Mouse (Mus musculus): Measurements from ENCODE around the gene Erv3. TPM values are rescaled to one million over a fixed set of nuclear protein-coding genes. Genes with fewer than 3 reads are reported as not detected.
"Not testable (repeated sequence)": the region's sequence is repeated elsewhere in the genome, so short reads cannot be mapped to it uniquely, and the experiment has no call there.

The Erv3 gene
- total RNA-seq, 2 experiments from 2014 or later, result not detected

DNA sequence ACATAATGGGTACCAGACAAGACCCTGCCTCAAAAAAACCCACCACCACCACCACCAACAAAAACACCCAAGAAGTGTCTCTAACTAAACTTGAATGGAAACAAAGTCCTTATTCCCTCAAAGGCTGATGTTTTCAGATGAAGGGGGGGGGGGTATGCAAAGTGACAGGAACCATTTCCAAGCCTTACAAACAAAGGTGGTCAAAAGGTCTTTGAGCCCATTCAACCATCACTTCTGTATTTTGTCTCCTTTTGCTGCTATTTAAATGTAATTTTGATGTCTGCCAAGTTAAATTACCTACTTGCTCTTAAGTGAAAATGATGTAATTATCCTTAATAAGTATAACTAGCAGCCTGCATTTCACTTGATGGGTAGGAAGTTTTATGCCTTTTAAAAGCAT lies 7.1 kb upstream of the Erv3 start:
- intact Hi-C loops (cut with DNase I), result no loop called here
- DNase-seq, result no peak

DNA sequence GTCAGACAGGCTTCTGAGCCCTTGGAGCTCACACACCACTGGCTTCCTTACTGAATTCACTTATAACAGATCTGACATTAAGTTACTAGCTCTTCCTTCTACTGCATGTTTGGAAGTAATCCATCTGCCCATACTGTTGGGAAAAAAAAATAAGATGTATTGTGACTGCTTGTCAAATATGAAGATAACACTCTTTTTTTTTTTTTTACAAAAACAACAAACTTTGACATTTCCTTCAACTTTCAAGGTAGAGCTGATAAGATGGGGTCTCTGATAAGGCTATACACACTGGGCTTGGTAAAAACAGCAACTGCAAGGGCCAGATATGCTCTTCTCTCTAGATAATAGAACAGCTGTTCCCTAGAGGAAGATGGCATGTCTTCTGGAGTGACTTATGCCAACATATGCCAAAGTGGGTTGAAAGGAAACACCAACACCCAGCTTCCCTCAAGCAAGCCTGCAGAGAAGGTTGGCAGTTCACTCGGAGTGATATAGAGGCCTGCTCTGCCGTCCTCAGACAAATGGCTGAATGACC lies 4.8 kb upstream of the Erv3 start:
- DNase-seq, result no peak
- intact Hi-C loops (cut with DNase I), result no loop called here

DNA sequence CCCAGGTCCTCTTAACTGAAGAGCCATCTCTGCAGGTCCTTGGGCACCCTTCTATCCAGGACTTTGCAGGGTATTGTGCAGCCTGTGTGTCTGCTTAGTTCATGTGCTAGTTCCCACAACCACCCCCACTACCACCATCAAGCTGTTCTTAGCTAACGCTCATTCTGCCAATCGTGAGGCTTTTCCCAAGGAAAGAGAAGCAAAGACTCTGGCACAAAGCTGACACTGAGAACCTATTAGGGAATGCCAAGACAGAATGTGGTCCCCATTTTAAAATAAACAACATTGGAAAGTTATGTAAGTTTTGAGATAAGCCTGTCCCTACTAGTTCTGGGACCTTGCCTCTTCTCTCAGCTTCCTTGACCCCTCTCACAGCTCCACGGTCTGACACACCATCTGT lies 3.9 kb upstream of the Erv3 start:
- intact Hi-C loops (cut with DNase I), result no loop called here
- DNase-seq, result no peak

DNA sequence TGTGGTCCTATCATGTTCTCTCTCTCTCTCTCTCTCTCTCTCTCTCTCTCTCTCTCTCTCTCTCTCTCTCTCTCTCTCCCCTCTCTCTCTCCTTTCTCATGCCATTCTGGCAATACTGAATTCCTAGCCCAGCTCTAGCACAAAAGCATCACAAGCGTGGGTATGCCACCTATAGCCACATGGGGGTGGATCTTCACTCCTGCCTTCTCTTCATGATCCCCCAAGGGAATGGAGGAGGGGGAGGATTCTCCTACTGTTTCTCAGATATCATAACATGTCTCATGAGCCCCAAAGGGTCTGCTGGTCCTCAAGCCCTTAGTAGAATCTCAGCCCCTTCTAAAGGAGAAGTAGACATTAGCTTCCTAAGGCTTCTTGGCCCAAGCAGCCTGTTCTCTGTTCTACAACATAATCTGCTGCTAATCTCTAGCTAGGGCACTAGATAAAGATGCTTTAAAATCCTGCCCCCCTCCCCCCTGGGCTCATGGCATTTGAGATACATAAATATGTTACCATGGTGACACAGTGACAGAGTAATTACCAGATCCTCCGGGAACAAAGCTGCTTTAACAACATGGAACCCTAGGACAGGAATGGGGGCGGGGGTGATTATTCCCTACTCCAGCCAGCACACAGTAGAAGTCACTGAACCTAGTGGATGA lies 3.2 kb upstream of the Erv3 start:
- DNase-seq, result no peak
- intact Hi-C loops (cut with DNase I), result no loop called here

DNA sequence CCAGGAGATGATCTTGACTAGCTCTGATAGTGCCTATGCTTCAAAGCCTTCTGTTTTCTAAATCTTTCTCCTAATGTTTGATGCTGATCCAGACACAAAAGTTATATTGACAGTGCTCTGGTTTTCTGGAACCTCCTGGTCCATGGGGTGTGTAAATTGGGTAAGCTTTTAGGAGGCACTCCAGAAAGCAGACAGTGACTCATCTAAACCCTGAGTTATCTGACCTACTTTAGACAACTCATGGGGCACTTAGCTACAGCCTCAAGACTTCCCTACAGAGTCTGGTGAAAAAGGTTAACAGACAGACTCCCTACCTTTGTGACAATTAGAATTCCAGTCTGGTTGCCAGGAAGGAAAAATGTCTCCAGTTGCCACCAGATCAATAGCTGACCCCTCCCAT lies 1.7 kb downstream of the Erv3 start:
- DNase-seq, result no peak
- intact Hi-C loops (cut with DNase I), result no loop called here

DNA sequence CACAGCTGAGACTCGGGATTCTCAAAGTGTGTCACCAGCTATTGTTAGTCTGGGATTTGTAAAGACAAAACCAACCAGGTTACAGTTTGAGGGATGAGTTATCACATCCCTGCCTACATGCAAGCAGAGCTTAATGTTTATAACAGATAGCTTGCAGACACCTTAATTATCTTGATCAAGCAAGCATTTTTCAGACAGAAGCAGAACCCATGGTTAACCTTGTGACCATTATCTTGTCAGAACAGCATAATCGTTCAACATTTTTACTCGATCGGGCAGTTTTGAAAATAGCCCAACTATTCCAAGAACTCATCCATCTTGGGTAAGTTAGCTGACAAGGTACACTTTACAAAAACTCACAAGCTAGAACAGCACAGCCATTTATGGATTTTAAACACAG lies 5.8 kb downstream of the Erv3 start:
- intact Hi-C loops (cut with DNase I), result no loop called here
- DNase-seq, result no peak

DNA sequence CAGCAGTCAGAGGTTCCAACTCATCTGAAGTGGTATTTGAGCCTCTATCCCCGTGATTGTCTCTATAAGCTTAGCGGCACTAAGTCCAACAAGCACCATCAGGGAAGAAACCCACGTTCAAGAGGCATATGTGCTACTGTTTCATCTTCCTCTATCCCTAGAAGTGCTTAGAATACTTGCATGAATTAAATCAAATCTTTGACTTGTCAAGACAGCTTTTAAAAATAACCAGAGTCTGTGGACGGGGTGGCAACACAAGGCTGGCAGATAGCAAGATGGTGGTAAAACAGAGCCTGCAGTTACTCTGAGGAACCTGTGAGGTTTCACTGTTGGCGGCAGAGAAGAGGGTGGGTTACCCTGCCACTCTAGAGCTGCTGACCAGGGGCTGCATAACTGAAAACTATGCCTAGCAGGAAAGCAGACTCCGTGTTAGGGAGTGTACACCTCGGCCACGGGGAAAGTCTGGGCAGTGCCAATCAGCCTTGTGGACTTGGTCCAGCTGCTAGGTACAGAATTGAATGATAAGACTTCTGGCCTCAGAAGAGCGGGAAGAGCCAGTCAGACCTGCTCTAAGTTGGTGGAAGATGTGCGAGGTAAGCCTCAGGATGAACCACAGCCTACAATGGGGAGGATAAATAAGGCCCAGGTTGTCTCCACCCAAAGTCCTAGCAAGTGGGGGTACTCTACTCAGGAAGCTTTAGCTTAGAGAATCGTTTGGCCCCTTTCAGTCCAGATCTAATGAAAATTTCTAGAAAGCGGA lies 8.0 kb downstream of the Erv3 start:
- DNase-seq, result no peak
- intact Hi-C loops (cut with DNase I), result no loop called here

DNA sequence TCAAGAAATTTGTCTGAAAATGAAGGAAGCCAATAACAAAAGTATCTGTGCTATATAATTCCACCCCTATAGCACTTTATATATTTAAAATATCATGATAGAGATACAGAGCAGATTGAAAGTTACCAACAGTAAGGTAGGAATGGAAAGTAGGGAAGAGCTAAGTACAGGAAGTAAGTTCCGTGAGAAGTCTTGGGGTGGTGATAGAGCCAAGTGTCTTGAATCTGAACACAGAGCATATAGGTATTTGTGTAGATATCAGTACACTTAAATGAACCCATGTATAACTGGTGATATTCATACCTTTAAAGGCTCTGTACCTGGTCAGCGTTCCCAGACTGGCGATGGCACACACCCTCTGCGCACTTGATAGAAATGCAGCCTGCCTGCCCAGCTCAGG lies 9.5 kb downstream of the Erv3 start:
- DNase-seq, result no peak
- intact Hi-C loops (cut with DNase I), result no loop called here

DNA sequence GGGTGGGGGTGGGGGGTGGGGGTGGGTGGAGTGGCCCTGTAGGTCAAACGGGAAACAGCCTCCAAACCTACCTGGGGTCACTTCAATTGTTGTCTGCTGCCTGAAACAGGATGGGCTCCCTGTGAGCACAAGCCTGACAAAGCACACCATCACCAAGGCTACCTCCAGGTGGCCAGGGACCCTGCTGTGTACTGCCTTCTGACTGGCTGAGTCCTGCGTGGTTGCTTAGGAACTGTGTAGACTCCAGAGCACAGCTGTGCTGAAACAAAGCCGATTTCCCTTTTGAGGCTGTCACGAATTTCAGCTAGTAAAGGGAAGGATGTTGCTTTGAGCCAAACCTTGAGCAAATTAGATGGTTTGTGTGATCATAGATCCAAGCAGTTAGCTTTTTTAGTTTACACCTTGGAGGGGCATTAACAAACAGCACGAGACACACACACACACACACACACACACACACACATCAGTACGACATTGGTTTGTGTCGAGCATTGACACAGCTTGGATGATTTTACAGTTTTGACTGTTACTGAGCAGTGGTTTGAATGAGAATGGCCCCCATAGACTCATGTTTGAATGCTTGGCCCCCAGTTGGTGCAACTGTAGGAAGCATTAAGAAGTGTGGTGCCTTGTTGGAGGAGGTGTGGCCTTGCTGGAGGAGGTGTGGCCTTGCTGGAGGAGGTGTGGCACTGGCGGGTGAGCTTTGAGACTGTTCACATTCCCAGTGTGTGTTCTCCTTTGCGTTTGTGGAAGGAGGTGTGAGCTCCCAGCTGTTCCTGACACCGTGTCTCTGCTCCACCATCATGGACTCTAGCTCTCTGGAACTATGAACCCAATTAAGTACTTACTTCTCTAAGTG lies 11.8 kb downstream of the Erv3 start:
- intact Hi-C loops (cut with DNase I), result no loop called here
- no peak for DNase-seq

DNA sequence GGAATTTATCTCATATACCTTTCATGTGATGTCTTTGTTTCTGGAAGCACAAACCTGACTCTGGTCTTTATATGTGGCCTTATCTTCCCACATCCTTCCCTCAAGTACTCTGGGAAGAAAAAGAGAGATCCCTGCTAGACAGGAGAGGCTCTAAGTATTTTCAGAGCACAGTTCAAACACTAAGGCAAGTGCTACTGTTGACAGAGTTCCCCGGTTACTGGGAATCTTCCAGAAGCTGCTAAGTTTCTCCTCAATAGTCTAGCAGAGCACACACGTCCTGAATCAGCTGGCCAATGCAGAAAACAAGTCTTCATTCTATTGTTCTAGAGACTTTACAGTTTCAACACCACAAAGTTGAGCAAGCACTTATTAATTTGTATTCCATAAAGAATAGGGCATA lies 12.7 kb downstream of the Erv3 start:
- intact Hi-C loops (cut with DNase I), result no loop called here
- no peak for DNase-seq

DNA sequence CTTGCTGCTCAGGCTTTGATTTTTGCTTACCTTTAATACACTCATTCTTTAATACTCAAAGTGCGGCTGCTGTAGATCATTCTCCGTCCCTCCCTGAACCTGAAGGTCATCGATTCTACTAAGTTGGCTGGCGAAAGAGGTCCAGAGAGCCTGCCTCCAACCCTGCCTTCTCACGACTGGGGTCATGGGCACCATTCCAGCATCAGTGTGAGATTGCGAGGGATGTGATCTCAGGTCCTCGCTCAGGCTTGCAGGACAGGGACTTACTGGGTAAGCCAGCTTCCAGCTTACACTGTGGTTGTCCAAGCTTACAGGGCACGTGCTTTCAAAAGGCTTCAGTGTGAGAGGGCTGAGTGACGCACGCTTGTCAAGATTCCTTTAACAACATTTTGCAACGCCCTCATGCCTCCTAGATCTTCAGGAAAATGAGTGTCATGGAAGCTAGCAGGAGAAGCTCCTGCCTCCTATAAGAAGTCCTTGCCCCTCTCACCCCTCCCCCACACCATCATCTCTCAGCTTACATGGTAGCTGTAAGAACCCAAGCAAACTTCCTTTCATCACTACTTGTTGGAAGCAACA lies 13.3 kb downstream of the Erv3 start:
- intact Hi-C loops (cut with DNase I), result no loop called here
- DNase-seq, result peak in 1 of 2 experiments; percentile 14

DNA sequence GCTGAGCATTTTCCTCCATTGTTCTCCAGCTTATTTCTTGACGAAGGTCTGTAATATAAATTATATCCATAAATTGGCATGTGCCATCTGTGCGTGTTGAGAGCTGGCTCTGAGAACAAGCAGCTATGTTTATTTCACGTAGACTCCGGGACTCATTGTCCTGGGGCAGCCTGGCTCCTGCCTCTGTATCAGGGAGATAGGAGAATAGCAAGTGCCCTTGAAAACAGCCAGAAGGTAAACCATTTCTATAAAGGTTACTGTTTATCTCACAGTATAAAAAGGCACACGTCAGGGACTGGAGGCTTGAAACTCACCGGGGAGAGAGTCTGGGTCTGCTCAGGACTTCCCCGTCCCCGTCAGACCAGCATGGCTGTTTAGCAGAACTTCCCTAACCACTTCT lies 13.9 kb downstream of the Erv3 start:
- intact Hi-C loops (cut with DNase I), result no loop called here
- DNase-seq, result no peak

DNA sequence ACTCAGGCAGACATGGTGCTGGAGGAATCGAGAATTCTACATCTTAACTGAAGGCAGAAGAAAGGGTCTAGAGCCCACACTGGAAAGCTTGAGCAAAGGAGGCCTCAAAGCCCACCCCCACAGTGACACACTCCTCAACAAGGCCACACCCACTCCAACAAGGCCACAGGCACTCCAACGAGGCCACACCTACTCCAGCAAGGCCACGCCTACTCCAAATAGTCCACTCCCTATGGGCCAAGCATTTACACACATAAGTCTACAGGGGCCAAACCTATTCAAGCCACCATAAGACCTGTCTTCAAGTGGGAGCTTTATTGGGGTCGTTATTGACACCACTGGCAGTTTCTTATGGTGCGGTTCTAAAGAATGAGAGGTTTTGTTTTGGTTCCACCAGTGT lies 17.0 kb downstream of the Erv3 start:
- intact Hi-C loops (cut with DNase I), result no loop called here
- no peak for DNase-seq

DNA sequence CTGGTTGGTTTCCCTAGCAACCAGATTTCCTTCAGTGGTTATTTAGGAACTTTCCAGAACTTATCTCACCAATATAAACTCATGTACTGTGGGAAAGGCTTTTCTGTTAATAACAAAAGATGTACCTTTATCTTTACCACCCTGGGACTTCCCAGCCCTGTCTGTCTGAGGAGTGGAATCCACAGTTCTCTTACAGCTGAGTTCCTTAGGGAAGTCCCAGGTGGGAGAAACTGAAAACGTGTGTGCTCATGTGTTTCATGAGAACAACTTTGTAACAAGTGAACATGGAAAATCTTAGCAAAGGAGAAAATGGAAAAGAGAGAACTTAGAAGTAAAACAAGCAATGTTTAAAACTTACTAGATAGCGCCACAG lies 18.2 kb downstream of the Erv3 start:
- no peak for DNase-seq
- intact Hi-C loops (cut with DNase I), result no loop called here

DNA sequence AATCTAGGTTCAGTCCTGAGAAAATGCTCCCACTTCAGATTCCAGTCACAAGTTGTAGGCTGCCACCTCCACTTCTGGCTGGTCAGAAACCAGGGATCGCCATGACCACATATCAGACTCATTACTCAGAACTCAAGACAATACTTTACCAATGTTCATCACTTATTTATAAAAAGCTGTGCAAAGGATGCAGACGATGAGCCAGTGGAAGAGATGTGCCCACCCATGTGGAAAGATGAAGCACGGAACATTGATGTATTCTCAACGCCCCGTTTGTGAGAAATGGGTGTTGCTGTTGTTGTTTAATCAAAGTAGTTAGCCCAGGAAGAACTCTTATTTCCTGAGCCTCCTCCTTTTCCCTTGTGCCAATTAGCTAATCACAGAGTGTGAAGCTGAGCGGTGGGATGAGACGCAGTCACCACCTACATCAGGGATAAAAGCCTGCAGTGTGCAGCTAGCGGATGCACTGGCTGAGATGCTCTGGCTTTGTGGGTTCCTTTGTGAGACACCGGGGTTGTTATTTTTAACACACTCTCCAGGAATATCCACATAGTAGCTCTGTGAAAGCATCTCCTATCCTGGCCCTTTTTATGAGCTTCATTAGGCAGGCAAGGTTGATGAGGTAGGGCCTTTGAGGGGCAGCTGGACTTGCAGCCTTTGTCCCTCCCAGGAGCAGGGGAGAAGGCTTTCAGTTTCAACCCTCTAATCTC lies 18.8 kb downstream of the Erv3 start:
- DNase-seq, result no peak
- intact Hi-C loops (cut with DNase I), result no loop called here

DNA sequence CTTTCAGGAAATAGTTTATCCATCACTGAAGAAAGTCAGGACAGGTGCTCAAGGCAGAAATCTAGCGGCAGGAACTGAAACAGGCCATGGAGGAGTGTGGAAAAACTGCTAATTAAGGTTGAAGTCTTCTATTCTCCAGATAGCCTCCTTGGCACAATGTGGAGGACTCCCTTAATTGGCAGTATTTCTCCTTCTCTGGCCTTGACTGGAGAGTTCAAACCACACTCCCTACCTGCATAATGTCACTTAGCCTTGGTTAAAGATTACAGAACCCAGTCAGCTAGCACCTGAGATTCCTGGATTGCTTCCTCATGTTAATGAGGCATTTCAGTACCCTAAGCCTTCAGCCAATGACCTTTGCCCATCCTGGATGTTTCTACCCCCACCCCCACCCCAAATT lies 25.3 kb downstream of the Erv3 start:
- DNase-seq, result no peak
- intact Hi-C loops (cut with DNase I), result loop anchor here (5.0 kb wide), 1 partner anchor 63 kb away; no protein-coding TSS in a partner anchor

DNA sequence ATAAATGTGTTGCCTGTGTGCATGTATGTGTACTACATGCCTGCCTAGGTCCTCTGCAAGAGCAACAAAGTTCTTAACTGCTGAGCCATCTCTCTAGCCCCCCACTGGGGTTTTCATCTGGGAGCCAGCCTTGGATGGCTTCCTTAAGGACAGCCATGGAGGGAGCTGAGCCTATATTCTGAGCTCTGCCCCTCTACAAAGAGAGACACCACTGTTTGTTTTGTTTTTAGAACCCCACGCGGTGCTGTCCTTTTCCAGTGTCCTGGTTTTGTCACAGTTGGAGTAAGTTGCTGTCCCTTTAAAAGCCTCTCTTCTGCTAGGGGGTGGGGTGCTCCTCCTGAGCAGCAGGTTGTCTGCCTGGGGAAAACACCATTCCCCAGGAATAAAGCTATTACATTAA lies 27.7 kb downstream of the Erv3 start:
- DNase-seq, result no peak
- intact Hi-C loops (cut with DNase I), result loop anchor here (5.0 kb wide), 1 partner anchor 65 kb away; no protein-coding TSS in a partner anchor

DNA sequence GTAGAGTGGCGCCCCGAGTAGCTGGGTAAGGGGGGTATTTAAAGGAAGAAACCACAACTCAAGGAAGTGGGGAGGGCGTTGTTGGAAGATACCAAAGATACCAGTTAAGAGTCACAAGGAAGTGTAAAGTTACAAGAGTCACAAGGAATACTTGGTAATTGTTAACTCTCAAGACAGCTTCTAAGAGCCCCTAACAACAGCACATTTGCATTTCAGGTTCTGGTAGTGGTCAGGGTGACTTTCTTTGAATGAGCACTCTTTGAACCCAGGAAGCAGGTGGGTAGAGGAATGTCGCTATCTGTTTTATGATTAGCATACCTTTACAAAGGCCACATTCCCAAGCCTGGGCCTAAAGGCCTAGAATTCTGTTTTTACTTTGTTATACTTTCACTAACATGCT lies 28.6 kb downstream of the Erv3 start:
- DNase-seq, result not testable (repeated sequence)
- intact Hi-C loops (cut with DNase I), result loop anchor here (5.0 kb wide), 1 partner anchor 66 kb away; no protein-coding TSS in a partner anchor

DNA sequence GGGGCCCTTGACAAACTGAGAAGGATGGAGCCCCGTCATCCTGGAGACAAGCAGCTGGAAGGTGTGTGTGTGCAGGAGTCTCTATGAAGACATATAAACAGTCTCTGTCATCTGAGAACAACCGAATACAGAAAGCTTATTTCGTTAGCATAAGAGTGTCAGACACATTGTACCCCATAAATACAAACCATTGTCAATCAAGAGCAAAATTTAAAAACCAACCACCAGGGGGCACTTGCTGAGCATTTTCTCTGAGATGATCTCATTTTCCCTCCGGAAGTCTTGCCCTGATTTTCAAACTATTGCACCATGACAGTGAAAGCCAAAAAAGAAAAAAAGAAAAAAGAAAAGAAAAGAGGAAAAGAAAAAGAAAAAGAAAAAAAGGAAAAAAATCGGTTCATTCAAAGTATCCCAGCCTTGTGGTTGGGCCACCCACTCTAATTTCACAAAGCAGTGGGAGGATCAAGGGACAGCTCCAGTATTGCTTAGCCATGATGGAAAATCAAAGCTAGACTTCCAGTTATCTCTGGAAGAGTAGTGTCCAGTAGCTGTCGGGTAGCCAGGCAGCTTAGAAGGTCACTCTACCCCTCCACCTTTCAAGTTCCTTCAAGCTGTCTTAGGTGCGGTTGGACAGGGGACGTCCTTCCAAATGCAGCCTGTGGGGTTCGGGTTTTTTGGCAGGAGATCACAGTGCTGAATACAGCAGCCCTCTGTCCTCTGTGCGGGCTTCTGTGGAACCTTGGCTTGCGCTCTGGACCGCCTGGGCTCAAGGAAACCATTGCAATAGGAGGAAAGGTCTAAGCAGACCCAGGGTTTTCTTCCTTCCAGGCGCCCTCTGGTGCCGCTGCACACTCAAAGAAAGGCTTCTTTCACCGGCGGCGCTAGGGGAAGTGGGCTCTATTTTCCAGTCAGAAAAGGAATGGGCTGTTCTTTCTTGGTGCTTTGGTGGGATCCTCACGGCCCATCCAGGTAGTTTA lies 31.3 kb downstream of the Erv3 start:
- intact Hi-C loops (cut with DNase I), result loop anchor here (2.0 kb wide), 1 partner anchor 113 kb away; no protein-coding TSS in a partner anchor
- peak; percentile 53 to 74 for DNase-seq
